Mouse (Mus musculus) ES-Bruce4 (cell line): ENCODE data around the gene Ninj2.

Experiments used
- CTCF ChIP-seq: IDR thresholded peaks from one replicate; pipeline ENCODE4 v1.8.1; 2011; ENCODE audit warnings: low read depth, low read length
- EP300 ChIP-seq: IDR thresholded peaks from 2 replicates; pipeline ENCODE4 v1.6.1; 2011; ENCODE audit warnings: low read depth, low read length; ENCODE audit not compliant: insufficient read depth
- POLR2A ChIP-seq: IDR thresholded peaks from one replicate; pipeline ENCODE4 v1.8.1; 2011; ENCODE audit warnings: low read length; ENCODE audit not compliant: insufficient read depth

DNA sequence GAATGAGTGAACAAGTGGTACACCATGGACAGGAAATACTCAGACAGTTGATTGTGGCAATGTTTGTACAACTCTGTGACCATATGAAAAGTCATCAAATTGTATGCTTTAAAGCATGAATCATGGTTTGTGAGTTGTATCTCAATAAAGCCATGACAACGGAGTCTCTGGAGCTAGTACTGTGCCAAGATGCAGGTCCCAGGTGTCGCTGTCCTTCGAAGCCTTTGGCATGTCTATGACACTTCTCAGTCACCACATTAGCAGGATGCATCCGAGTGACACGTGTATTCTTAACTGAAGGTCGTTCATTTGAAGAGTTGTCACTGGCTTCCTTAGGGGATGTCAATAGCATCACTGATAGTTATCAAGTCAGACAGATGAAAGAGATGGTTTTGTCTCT, 69.8 kb downstream of the Ninj2 start:
- no peak for TF ChIP-seq CTCF
- TF ChIP-seq POLR2A, result no peak
- no peak for TF ChIP-seq EP300
